Mouse (Mus musculus): ENCODE results near the gene Zbtb5. TPM values are rescaled to one million over a fixed set of nuclear protein-coding genes. Genes with fewer than 3 reads are reported as not detected.
"Not testable (repeated sequence)": the region's sequence is repeated elsewhere in the genome, so short reads cannot be mapped to it uniquely, and the experiment has no call there.

Gene Zbtb5
- polyA plus RNA-seq, 1 experiment from 2014 or later: 22.8 TPM

GRCm38 (mm10) chr4:45005452-45005851, 6.8 kb downstream of the Zbtb5 start:
- 77% methylated on average over 3 of the region's 3 CpGs for WGBS
- H3K9me3 ChIP-seq: no peaks in the 10 kb centered on the region

GRCm38 (mm10) chr4:45000001-45000400, 12.2 kb downstream of the Zbtb5 start:
- no peak overlapping the region for H3K4me2 ChIP-seq
- no peak for ATAC-seq (ENCODE audit: insufficient number of reproducible peaks, low FRiP score, low TSS enrichment, low read depth)
- no peaks in the 10 kb centered on the region for H3K4me1 ChIP-seq
- H3K9me3 ChIP-seq: no peaks in the 10 kb centered on the region
- no peak overlapping the region for H3K27ac ChIP-seq
- no peak overlapping the region for H3K9ac ChIP-seq
- peaks cover 5% of the 10 kb centered on the region; the same call in 1 of the 2 replicates for H3K36me3 ChIP-seq
- no peak overlapping the region for H3K4me3 ChIP-seq
- H3K27me3 ChIP-seq: no peaks in the 10 kb centered on the region
- 85% methylated on average over 6 of the region's 6 CpGs for WGBS

More at GRCm38 (mm10) chr4:45005452-45005851, 6.8 kb downstream of the Zbtb5 start:
- Histone ChIP-seq H3K4me1 (peaks cover 9% of the 10 kb centered on the region), H3K27ac (no peak overlapping the region), H3K4me2 (no peak overlapping the region), H3K9ac (no peak overlapping the region), H3K36me3 (peaks cover 6% of the 10 kb centered on the region; the same call in 1 of the 2 replicates), H3K4me3 (no peak overlapping the region), H3K27me3 (no peaks in the 10 kb centered on the region)
- no peak for ATAC-seq (ENCODE audit: insufficient number of reproducible peaks, low FRiP score, low TSS enrichment, low read depth)

- H3K27me3 ChIP-seq: no peaks in the 10 kb centered on the region
- H3K9ac ChIP-seq: no peak overlapping the region
- WGBS: 72% methylated on average over 3 of the region's 3 CpGs
- no peak for ATAC-seq (ENCODE audit: insufficient number of reproducible peaks, low FRiP score, low TSS enrichment, low read depth)
- H3K4me3 ChIP-seq: no peak overlapping the region
- no peak overlapping the region for H3K27ac ChIP-seq
- no peaks in the 10 kb centered on the region for H3K9me3 ChIP-seq
- no peak overlapping the region for H3K4me2 ChIP-seq
- peaks cover 17% of the 10 kb centered on the region for H3K36me3 ChIP-seq
- no peaks in the 10 kb centered on the region for H3K4me1 ChIP-seq
Observed at GRCm38 (mm10) chr4:44998071-44998470, 14.1 kb downstream of the Zbtb5 start.

- no peak for ATAC-seq (ENCODE audit: insufficient number of reproducible peaks, low FRiP score, low TSS enrichment, low read depth)
- peaks cover 44% of the 10 kb centered on the region for H3K36me3 ChIP-seq
- no peaks in the 10 kb centered on the region for H3K9me3 ChIP-seq
- no peak overlapping the region for H3K9ac ChIP-seq
- 87% methylated on average over 18 of the region's 18 CpGs for WGBS
- no peak overlapping the region for H3K4me2 ChIP-seq
- H3K4me1 ChIP-seq: no peaks in the 10 kb centered on the region
- H3K27me3 ChIP-seq: no peaks in the 10 kb centered on the region
- H3K27ac ChIP-seq: no peak overlapping the region
- H3K4me3 ChIP-seq: no peak overlapping the region
Observed at GRCm38 (mm10) chr4:44994776-44995175, 17.4 kb downstream of the Zbtb5 start.

GRCm38 (mm10) chr4:44993847-44994246, 18.4 kb downstream of the Zbtb5 start:
- peaks cover 53% of the 10 kb centered on the region for H3K36me3 ChIP-seq

GRCm38 (mm10) chr4:44993179-44993578, 19.0 kb downstream of the Zbtb5 start:
- not testable (repeated sequence) for ATAC-seq (ENCODE audit: insufficient number of reproducible peaks, low FRiP score, low TSS enrichment, low read depth); H3K27ac ChIP-seq; H3K9ac ChIP-seq; H3K27me3 ChIP-seq; H3K4me3 ChIP-seq; H3K9me3 ChIP-seq; H3K4me1 ChIP-seq; H3K4me2 ChIP-seq
- H3K36me3 ChIP-seq: peaks cover 59% of the 10 kb centered on the region
- WGBS: 84% methylated on average over 14 of the region's 14 CpGs

More at GRCm38 (mm10) chr4:44993847-44994246, 18.4 kb downstream of the Zbtb5 start:
- 90% methylated on average over 9 of the region's 9 CpGs for WGBS
- no peaks in the 10 kb centered on the region for H3K27me3 ChIP-seq
- H3K9ac ChIP-seq: no peak overlapping the region
- H3K27ac ChIP-seq: no peak overlapping the region
- no peaks in the 10 kb centered on the region for H3K4me1 ChIP-seq
- no peak for ATAC-seq (ENCODE audit: insufficient number of reproducible peaks, low FRiP score, low TSS enrichment, low read depth)
- no peak overlapping the region for H3K4me2 ChIP-seq
- no peak overlapping the region for H3K4me3 ChIP-seq
- no peaks in the 10 kb centered on the region for H3K9me3 ChIP-seq

DNA sequence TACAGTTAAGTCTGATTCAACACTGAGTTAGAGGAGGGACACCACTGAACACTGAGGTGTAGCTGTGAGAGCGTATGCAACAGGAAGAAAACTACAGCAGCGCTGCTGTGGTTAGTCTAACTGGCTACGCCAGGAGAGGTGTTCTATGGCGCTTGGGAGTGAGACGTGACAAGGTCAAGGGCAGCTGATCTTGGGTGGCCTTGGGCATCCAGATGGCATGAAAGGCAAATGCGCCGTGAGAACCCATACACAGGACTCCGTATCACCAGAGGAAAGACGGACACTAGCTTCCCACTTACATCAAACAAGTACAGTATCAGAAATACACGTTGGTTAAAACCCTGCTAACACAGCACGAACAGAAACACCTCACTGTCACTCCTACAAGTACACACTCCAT, 19.9 kb downstream of the Zbtb5 start:
- peaks cover 65% of the 10 kb centered on the region for H3K36me3 ChIP-seq
- H3K27ac ChIP-seq; H3K4me1 ChIP-seq; H3K9ac ChIP-seq; ATAC-seq (ENCODE audit: insufficient number of reproducible peaks, low FRiP score, low TSS enrichment, low read depth); H3K27me3 ChIP-seq; H3K9me3 ChIP-seq; H3K4me3 ChIP-seq; H3K4me2 ChIP-seq: not testable (repeated sequence)
- WGBS: 88% methylated on average over 11 of the region's 11 CpGs

DNA sequence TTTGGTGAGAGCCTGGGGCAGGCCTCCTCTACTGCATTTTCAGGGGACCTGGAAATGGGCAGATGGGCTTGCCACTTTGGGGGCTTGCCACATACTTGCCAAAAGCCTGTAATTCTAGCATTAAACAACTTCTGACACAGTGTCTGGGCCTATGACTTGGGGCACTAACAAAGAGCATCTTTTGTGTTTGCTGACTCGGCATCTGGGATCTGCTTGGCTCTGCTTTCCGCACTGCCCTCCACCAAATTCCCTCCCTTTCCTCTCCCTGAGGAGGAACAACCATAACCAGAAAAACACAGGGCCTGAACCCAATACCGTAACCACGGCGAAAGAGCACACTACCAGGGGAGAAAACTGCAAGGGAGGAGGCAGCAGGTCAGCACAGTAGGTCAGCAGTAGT, 21.7 kb downstream of the Zbtb5 start:
- WGBS: 82% methylated on average over 5 of the region's 5 CpGs
- Histone ChIP-seq H3K9me3 (no peaks in the 10 kb centered on the region), H3K27me3 (no peaks in the 10 kb centered on the region), H3K4me2 (no peak overlapping the region), H3K36me3 (peaks cover 77% of the 10 kb centered on the region), H3K4me1 (no peaks in the 10 kb centered on the region), H3K9ac (no peak overlapping the region), H3K4me3 (no peak overlapping the region), H3K27ac (no peak overlapping the region)
- ATAC-seq (ENCODE audit: insufficient number of reproducible peaks, low FRiP score, low TSS enrichment, low read depth): no peak

DNA sequence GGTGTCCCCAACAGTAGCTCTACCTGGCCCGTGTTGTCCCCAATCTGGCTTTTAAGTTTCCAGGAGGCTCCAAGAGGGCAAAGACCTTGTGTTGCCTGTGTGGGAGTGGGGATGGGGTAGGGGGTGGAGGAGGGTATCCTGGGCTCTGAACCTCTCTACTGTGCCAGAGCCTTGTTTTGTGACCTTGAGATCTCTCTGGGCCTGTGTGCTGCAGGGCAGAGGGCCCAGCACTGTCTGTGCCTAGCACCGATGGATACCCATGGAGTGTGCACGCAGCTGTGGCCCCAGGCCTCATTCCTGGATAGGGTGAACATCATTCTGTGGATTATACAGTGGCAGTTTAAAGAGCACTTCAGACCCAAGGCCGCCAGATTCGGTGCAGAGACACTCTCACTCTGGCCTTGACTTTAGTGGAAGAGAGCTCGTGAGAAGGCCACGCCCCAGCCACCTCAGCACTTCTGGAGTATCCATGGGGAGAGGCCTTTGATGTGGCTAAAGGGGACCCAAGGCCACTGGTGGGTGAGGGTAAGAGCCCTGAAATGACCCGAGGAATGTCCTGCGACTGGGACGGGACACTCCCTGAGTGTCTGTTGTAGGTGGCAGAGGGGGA, 29.0 kb downstream of the Zbtb5 start:
- ATAC-seq (ENCODE audit: insufficient number of reproducible peaks, low FRiP score, low TSS enrichment, low read depth): no peak
- H3K36me3 ChIP-seq: peaks cover 37% of the 10 kb centered on the region
- no peak overlapping the region for H3K4me2 ChIP-seq
- no peak overlapping the region for H3K9ac ChIP-seq
- 83% methylated on average over 10 of the region's 10 CpGs for WGBS
- H3K4me1 ChIP-seq: peaks cover 29% of the 10 kb centered on the region
- no peaks in the 10 kb centered on the region for H3K9me3 ChIP-seq
- no peak overlapping the region for H3K27ac ChIP-seq
- no peaks in the 10 kb centered on the region for H3K27me3 ChIP-seq
- no peak overlapping the region for H3K4me3 ChIP-seq

GRCm38 (mm10) chr4:44982440-44983130, 29.6 kb downstream of the Zbtb5 start:
- peaks cover 29% of the 10 kb centered on the region for H3K4me1 ChIP-seq
- H3K36me3 ChIP-seq: peaks cover 33% of the 10 kb centered on the region; the same call in 1 of the 2 replicates
- no peak overlapping the region for H3K9ac ChIP-seq
- H3K4me2 ChIP-seq: peak overlapping the region; percentile 83
- no peaks in the 10 kb centered on the region for H3K9me3 ChIP-seq
- H3K4me3 ChIP-seq: peak overlapping the region; percentile 78; the same call in 1 of the 2 replicates
- no peaks in the 10 kb centered on the region for H3K27me3 ChIP-seq
- 71% methylated on average over 11 of the region's 11 CpGs for WGBS
- ATAC-seq (ENCODE audit: insufficient number of reproducible peaks, low FRiP score, low TSS enrichment, low read depth): no peak
- H3K27ac ChIP-seq: no peak overlapping the region

GRCm38 (mm10) chr4:44981974-44982287, 30.3 kb downstream of the Zbtb5 start:
- peaks cover 29% of the 10 kb centered on the region for H3K4me1 ChIP-seq
- H3K4me2 ChIP-seq: peak overlapping the region; percentile 83
- no peaks in the 10 kb centered on the region for H3K27me3 ChIP-seq
- peaks cover 26% of the 10 kb centered on the region; the same call in 1 of the 2 replicates for H3K36me3 ChIP-seq
- H3K27ac ChIP-seq: peak overlapping the region; percentile 87
- ATAC-seq (ENCODE audit: insufficient number of reproducible peaks, low FRiP score, low TSS enrichment, low read depth): no peak
- 19% methylated on average over 5 of the region's 5 CpGs for WGBS
- peak overlapping the region; percentile 63; the same call in 1 of the 2 replicates for H3K9ac ChIP-seq
- H3K9me3 ChIP-seq: no peaks in the 10 kb centered on the region
- H3K4me3 ChIP-seq: peak overlapping the region; percentile 78

DNA sequence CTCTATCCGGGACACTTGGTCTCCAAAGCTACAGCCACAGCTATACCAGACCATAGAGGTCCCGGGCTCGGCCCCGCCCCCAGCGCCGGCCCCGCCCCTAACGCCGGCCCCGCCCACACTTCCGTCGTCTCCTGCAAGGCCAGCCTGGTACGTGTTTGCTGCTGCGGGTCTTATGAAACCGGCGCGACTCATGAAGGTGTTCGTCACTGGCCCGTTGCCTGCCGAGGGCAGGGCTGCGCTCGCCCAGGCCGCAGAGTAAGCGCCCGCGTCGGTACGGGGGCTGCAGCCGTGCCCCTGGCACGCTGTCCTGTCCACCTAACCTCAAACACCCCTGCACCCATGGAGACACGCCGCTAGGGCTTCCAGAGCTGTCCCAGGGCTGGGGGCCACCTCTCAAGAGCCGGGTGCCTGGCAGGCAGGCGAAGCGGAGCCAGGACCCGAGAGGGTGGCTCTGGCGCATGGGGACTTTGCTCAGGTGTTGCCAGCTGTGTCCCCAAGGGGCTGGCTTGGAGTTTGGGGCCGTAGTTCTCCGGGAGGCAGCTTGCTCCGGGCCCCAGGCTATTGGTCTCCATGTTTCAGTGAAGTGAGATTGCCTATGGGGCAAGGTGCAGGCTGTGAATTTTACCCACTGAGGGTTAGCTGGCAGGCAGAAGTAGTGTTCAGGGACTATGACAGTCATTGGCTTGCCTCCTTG, 30.8 kb downstream of the Zbtb5 start, which contains the start of gene Grhpr:
Gene Grhpr (plus strand): TSS at position 116 of the 694 bp plus-strand sequence.
- Histone ChIP-seq H3K36me3 (peaks cover 25% of the 10 kb centered on the region; the same call in 1 of the 2 replicates), H3K27ac (peak within 1 kb of the TSS; percentile 87), H3K4me1 (peaks cover 29% of the 10 kb centered on the region), H3K9ac (peak within 1 kb of the TSS; percentile 63), H3K27me3 (no peaks in the 10 kb centered on the region), H3K4me3 (peak within 1 kb of the TSS; percentile 78), H3K4me2 (peak within 1 kb of the TSS; percentile 83), H3K9me3 (no peaks in the 10 kb centered on the region)
- peak; percentile 85 for ATAC-seq (ENCODE audit: insufficient number of reproducible peaks, low FRiP score, low TSS enrichment, low read depth)
- under 1% methylated on average over 40 of the region's 40 CpGs for WGBS
